Mouse (Mus musculus) adrenal gland, postnatal 10 days (tissue): ENCODE data around the gene Traf3ip1. TPM values are rescaled to one million over a fixed set of nuclear protein-coding genes. Genes with fewer than 3 reads are reported as not detected.
"Not testable (repeated sequence)": the region's sequence is repeated elsewhere in the genome, so short reads cannot be mapped to it uniquely, and the experiment has no call there.

Experiments used
- DNase-seq: peaks from one replicate; pipeline ENCODE4 v3.0.0; 2021; ENCODE audit warnings: mixed read lengths
- total RNA-seq, 2 experiments: library from RNA; stranded (reverse); gene quantifications; 2 replicates each; pipeline ENCODE4 v1.2.3; 2021

The Traf3ip1 gene
- total RNA-seq, 2 experiments from 2014 or later = 8.0 to 9.1 TPM

DNA sequence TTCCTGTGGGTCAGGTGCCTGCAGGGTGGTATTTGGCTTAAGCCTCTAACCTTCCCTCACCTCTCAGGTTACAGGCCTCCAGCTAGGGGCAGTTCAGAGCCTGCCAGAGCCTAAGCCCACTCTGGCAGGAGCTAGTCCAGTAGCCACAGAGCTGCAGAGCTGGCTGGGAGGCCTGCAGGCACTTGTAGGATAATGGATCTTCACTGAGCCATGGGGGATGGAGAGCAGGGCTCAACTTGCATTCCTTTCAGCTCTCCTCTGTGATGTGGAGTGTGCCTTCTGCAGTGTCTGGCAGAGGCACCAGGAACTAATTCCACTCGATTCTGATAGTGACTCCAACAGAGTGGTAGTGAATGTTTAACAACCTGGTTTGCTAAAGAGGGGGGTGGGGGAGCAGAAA, 29.2 kb upstream of the Traf3ip1 start:
- DNase-seq = peak; percentile 7

DNA sequence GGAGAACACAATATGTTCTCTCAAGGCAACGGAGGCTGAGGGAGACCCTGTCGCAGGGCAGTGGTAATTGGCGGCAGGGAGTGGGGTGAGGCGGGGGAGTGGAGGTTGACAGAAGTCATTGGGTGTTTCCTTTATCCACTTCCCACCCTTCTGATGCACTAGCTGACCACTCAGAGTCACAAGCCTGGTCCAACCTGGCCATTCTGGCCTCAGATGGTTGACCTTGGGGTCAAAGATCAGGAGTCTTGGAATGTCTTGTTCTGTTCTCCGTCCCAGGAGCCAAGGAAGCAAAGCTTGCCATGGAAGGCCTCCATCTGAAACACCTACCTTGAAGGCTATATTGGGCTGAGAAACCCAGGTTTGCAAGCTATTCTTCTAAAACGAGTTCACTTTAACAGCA, 28.3 kb upstream of the Traf3ip1 start:
- DNase-seq = peak; percentile 1

DNA sequence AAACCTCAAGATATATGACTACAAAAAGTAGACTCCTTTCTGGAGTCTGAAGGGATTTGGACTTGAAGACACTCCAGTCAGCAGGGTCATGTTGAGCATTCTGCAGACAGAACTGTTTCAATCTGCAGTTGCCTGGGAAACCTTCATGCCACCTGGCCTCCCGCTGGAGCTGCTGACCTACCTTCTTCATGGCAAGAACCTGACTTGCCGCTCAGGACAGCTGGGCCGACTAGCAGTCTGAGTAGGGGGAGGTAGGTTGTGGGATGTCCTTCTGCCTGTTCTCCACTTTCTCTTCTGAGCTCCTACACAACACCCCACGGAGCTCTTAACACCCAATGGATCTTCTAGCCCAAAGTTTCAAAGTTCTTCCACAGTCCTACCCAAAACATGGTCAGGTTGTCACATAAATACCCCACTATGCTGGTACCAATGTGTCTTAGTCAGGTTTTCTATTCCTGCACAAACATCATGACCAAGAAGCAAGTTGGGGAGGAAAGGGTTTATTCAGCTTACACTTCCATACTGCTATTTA, 24.5 kb upstream of the Traf3ip1 start:
- no peak for DNase-seq

DNA sequence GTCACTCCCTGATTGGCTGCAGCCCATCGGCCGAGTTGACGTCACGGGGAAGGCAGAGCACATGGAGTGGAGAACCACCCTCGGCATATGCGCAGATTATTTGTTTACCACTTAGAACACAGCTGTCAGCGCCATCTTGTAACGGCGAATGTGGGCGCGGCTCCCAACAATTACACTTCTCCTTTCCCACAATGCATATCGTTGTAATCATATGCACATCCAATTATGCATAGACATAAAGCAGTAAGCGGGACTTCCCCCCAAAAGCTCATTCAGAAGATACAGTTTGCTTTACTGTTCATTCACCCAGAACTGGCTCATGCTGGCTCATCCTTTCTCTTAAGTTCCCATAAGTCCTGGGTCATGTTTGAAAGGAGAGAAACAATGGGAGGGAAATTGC, 16.3 kb upstream of the Traf3ip1 start:
- not testable (repeated sequence) for DNase-seq

DNA sequence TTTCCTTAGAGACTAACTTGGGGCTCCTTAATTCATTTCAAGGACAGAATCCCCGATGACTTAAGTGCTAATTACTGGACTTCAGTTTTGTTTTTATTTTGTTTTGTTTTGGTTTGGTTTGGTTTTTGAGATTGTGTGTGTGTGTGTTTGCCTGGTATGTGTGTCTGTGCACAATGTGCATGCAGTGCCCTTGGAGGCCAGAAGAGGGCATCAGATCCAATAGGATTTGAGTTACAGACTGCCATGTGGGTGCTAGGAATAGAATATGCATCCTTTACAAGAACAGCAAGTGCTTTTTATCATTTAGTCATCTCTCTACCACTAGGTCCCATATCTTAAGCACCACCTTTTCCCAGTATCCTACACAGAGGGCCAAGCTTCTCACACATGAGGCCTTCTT, 15.5 kb upstream of the Traf3ip1 start:
- DNase-seq = no peak

DNA sequence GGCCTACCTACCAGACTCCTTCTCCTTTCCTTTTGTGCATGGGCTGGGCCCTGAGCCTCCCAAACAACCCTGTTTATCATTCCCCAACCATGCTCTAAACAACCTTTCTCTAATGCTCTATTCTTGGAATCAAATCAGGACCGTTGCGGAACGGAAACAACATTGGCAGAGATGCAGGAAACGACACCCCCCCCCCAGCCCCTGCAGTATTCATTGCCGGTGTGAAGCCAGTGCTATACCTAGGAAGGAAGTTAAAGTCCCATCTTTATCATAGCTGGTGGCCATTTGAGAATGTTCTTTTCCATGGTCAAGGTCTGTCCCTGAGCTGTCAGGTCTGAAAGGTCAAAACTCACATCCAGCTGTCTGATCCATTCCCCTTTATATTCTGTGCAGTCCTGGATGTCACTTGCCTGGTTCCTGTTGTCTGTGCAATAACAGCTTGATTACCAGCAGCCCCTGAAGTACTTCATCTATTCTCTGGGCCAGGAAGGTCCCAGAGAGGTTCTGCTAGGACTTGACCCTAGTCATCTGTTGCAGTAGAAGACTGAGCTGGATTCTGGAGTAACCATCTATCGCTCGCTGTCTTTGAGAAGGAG, 11.7 kb upstream of the Traf3ip1 start:
- peak; percentile 31 for DNase-seq

DNA sequence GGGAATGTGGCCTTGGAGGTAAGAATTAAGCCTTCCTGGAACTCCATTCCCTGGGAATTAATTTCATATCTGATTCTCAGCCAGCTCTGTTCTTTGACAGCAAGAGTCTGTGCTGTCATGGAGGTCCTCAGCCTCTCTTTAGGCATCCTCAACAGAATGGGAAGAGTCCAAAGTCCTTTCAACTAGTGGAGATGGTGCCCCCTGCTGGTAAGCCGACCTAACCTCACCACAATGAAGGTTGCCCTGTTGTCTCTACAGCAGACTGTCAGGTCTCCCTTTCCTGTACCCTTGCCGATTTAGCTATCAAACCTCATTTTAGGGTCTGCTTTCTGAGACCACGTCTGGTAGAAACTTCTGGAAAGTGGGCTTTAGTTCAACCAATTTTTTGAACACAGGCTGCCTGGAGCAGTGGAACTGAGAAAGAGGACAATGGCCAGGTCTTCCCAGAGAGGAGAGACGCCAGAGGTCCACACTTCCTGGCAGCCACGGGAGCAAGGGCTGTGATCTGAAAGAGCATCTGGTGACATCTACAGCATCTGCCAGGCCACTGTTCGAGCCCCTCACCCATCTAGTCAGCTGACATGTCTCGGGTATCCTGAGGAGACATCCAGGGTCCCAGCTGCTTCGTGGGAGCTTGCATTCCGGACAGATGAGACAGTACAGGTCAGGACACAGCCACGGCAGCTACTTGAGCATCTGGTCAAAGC, 11.0 kb upstream of the Traf3ip1 start:
- peak; percentile 95 for DNase-seq

DNA sequence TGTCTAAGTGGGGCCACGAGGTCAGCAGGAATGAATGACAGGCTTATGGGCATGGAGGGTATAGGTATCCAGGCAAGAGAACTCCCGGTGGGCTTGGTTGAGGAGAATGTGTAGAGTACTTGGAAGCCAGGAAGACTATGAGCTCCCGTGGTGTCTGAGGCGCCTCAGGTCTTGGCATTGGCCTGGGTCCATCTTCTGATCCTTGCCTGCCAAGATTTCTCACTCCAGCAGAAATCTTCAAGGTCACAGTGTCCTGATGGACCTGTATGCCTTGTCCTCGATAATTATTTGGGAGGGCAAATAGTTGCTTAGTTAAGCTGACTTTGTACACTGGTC, 10.5 kb upstream of the Traf3ip1 start:
- DNase-seq = peak; percentile 56

DNA sequence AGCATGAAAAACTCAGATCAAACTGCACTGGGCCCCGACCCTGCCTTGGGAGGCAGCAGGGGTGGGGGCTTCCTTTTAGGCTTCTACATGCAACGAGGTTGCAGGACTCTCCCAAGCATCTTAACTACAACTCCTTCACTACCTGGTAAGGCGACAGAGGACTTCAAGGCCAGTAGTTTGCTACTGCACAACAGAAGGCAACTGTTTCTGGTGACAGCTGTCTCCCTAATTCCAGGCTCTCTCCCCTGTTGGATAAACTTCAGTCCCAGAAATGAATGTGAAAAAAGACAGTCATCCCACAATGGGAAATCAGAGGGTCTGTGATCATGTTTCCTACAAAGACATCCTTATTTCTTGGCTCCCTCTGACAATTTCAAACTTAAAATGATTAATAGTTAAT, 9.0 kb upstream of the Traf3ip1 start:
- DNase-seq = no peak

DNA sequence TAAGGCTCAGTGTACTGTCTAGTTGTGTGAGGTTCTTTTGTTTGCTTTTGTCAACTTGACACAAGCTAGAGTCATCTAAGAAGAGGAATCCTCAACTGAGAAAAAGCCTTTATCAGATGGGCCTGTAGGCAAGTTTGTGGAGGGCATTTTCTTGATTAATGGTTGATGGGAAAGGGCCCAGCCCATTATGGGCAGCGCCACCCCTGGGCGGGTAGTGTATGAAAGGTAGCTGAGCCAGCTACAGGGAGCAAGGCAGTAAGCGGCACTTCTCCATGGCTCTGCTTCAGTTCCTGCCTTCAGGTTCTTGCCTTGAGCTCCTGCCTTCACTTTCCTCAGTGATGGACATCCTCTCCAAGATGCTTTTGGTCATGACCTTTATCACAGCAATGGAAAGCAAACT, 8.3 kb upstream of the Traf3ip1 start:
- no peak for DNase-seq

DNA sequence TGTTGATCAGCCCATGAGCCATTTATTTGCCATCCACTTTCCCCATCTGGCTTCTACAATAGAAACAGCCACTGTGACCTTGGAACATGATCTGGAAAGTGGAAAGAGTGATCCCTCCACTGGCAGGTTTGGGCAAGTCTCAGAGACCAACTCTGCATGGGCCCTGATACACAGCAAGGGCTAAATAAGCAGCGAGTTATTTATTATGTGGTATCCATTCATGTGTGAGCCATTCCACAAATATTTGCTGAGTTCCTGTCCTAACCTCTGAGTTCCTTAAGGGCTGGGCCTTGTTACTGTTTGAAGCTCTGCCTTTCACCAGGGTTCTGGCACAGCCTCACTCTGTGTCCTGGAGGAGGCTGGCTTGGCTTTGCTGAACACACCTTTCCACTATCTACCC, 4.1 kb upstream of the Traf3ip1 start:
- DNase-seq = no peak

DNA sequence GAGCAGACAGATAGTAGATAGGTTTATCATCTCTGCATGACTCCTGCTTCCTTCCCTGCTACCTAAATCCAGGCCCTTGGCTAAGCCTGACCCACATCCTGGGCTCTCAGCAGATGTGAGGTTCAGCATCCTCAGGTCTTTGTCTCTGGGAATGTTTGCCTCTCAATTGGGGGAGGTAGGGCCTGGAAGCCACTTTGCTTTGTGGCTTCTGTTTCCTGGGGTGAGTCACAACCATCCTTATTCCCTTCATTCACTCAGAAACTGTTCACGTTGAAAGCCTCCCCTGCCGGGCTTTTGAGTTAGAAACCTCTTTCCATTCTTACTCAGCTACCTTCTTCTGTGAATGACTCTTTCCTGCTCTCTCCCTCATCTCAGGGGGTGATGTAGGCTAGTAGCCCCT, 1.7 kb upstream of the Traf3ip1 start:
- no peak for DNase-seq

DNA sequence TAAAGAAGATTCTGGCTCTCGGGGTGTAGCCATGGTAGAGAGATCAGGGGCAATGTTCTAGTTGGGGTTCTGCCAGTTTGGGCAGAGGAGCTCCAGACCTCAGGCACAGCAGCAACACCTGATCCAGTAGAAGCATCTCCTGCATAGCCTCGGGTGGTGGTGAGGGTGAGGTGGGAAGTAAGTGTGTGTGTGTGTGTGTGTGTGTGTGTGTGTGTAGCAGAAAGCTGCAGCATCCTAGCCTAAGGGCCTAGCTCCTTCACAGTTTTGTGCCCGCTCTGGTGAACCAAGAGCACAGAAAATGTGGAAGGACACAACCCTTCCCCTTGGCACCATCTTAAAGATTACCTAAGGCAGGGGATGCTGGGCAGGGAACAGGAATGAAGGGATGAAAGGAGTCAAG, 509 bp upstream of the Traf3ip1 start:
- no peak for DNase-seq

DNA sequence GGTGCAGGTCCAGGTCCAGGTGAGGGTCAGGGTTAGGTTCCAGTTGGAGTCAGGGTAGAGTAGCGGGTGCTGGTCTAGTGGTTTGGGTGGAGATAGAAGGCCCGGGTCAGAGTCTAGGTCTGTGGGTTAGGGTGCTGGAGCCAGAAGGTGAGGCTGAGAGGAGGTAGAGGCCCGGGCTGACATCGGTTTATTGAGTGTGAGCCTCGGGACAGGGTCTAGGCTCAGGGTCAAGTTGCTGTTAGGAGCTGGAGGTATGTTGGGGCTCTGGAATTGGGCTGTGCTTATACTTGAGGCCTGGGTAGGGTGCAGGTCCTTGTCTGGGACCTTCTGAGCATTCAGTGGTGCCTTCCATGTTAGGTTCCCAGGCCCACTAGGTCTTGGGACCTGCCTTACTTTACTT, 874 bp downstream of the Traf3ip1 start:
- DNase-seq = no peak

DNA sequence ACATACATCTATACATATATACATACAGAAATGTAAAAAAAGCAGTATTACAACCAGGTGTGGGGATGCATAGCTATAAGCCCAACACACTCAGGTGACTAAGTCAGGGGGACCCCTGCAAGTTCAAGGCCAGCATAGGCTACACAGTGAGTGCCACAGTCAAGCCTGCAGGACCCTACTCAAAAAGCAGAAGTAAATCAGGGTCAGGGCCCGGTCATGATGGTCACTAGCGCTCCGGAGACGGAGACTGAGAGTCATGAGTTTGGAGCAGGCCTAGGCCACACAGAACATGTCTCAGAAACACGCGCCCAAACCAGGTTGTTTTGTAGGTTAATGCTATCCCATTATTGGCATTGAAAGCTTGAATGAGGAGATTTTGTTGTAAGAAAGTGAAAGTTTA, 4.1 kb downstream of the Traf3ip1 start:
- no peak for DNase-seq

DNA sequence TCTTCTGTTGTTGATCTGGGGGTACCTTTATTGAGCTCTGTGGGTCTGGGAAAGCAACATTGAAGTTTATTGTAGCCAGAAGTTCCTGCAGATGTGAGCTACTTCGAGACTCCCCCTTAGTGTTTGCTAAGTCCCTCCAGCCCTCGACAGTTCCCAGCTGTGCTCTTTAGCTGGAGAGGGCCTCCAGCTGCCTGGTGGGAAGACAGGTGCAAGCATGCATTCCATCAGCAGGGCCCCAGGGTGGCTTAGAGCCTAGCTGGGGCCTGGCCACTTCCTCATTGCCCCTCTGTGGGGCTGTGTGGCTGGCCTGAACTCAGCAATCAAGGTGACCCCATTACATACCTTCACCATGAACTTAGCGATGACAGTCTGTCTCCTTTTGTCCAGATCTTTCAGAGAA, 10.2 kb downstream of the Traf3ip1 start:
- no peak for DNase-seq

DNA sequence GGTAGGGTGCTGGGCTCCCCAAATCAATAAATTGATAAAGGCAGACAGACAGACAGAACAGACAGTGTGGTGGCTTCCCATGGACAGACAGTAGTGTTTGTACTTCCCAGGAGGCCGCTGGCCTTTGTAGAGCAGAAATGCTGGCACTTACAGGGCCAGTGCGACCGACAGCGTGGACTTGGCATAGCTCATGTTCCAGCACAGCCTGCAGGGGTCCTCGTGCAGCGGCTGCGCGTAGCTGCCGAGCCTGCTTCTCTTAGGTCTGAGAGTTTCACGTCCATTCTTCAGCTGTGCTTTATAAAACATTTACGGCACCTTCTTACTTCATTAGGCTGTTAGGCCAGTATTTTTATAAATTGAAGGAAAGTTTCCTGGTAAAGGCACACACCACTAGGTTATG, 20.5 kb downstream of the Traf3ip1 start:
- DNase-seq = no peak

DNA sequence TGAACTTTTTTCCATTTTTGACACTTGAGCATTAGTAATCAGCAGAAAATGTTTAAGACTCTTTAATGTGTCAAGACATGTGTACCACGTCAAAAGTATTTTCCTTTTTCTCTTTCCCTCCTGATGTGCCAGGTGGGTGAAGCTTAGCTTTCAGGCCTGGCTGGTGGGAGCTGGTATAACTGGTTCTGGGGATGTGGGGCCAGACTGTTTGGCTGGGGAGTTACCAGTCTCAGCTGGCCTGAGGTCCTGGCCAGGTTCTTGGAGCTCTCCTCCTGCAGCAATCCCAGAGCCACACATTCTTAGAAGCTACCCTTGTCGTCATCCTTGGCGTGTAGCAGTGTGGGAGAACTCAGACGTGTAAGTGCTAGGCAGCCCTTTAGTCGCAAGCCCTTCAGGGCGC, 21.2 kb downstream of the Traf3ip1 start:
- DNase-seq = no peak

DNA sequence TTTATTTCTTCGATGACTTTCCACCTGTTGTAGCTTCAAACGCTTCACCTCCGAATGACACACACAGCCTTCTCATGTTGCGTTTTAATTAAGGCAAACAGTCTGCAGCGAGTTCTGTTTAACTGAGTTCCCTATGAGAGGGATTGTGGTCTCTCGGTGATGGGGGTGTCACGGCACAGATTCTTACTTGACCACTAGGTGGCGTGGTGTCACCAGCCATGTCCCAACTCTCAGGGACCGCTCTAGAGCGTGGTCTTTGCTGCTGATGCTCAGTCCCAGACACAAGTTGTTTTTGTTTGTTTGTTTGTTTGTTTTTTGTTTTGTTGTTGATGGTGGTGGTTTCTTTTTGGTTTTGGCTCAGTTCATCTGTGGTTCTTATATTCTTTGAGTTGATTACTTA, 29.3 kb downstream of the Traf3ip1 start:
- DNase-seq = peak; percentile 71

DNA sequence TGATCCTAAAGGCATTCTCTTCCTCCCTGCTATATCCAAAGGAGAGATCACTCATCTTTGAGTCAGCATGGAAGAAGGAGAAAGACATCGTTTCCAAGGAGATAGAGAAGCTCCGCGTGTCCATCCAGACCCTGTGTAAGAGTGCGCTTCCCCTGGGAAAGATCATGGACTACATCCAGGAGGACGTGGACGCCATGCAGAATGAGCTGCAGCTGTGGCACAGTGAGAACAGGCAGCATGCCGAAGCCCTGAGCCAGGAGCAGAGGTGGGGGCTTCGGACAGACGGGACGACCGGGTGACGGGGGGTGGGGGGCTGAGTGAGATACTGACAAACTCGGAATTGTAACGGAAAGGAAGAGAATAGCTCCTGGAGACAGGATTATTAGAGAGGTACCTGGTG, 31.4 kb downstream of the Traf3ip1 start:
- no peak for DNase-seq

DNA sequence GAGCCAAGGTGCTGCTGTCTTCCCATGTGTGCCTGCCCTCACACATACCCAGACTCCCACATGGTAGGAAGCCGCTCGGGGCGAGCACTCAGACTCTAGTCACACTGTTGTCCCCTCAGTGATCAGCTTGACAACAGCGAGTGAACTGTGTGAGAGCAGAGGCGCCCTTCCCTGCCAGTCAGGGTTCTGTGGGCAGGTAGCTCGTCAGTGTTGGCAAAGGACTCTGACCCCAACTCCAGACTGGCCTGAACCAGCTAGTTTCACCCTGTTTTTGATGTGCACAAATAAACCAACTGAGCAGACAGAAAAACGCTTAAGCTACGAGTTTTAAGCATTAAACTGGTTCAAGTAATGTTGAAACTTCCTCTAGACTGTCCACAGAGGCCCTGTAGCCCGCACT, 35.7 kb downstream of the Traf3ip1 start:
- DNase-seq = no peak

DNA sequence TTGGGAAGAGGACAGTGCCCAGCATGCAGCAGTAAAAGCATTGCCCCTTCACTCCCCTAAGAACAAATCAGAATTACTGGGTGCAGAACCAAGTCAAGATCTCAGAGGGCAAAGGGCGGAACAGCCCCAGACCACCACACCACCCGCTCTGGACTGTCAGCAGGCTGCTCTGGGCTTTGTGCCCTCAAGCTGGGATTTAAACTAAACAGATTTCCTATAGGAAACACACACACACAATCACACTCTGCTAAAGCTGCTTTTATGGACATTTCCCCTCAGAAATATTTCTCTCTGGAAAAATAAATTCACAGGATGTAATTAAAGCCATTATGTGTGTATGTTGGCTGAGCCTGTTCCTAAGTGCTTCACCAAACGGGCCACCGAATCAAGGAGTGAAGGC, 37.8 kb downstream of the Traf3ip1 start:
- DNase-seq = no peak

DNA sequence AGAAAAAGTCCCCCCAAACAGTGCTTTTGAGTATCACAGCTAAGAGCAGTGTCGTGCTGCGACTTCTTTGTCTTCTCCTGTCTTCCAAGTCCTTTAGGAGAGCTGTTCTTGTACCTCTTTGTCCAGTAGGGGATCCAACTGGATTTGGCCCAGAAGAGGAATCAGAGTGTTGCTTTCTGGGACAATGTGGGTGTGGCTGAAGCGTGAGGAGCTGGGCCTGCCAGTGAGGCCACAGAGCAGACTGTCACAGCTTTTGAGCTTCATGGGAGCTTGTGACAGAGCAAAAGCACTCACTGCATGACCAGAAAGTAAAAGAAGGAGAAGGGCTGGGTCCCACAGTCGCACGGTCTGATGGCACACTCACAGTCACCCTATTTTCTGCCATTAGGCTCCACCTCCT, 38.4 kb downstream of the Traf3ip1 start:
- no peak for DNase-seq

DNA sequence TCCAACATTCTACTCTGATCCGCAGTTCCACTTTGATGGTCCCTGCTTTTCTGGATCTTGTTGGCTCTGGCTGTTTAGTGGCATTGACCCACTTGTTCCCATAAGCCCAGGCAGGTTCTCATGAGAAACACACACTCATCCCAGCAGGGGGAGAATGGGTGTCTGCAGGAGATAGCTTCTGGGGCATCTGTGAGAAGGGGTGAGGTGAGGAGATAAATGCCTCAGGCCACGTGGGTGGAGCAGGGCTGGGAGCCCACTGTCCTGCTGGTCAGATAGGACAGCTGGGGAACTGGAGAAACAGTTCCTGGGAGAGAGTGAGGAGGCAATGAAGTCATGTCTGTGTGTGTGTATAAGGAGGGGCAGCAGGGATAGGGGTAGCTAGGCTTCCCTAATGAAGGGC, 39.0 kb downstream of the Traf3ip1 start:
- DNase-seq = no peak
